Mouse (Mus musculus): ENCODE data around the gene Batf. TPM values are rescaled to one million over a fixed set of nuclear protein-coding genes. Genes with fewer than 3 reads are reported as not detected.

The Batf gene
- polyA plus RNA-seq, 1 experiment from 2014 or later: 0.95 TPM

Small RNAs within 50 kb of the gene (microRNA-seq; reads per million reads assigned to microRNA genes)
- gene Gm47285: not detected

Other genes starting within 250 kb of the Batf start
- 1.2 and 2.2 TPM in 2 replicates for gene Fos, start 212.8 kb upstream of the Batf start, polyA plus RNA-seq (2016; fragmentation: Nextera tagmentation; extraction: Ambion mirVana)
- gene Jdp2, start 87.6 kb upstream of the Batf start, polyA plus RNA-seq (2016; fragmentation: Nextera tagmentation; extraction: Ambion mirVana): 0.57 and 1.0 TPM in 2 replicates
- gene Flvcr2, start 59.9 kb downstream of the Batf start, polyA plus RNA-seq (2016; fragmentation: Nextera tagmentation; extraction: Ambion mirVana): 2.6 and 2.8 TPM in 2 replicates
- 86.5 and 91.1 TPM in 2 replicates for gene Erg28, start 137.9 kb downstream of the Batf start, polyA plus RNA-seq (2016; fragmentation: Nextera tagmentation; extraction: Ambion mirVana)
- gene Ttll5, start 138.0 kb downstream of the Batf start, polyA plus RNA-seq (2016; fragmentation: Nextera tagmentation; extraction: Ambion mirVana): 12.7 and 17.1 TPM in 2 replicates

Measured in neural tube, embryonic 12.5 days (tissue).